Mouse (Mus musculus) thymus, adult 2 months (tissue): ENCODE results near the gene Gabrb1.

Experiments
- CTCF ChIP-seq: fragments of 200-500 bp; IDR thresholded peaks from 2 replicates; pipeline ENCODE4 v1.5.1; 2012; ENCODE audit warnings: mild to moderate bottlenecking, control low read depth, low read length, moderate library complexity, borderline replicate concordance; ENCODE audit not compliant: control insufficient read depth, poor library complexity, insufficient read depth; ENCODE audit errors: extremely low read depth
- POLR2A ChIP-seq: fragments of 200-500 bp; IDR thresholded peaks from 2 replicates; pipeline ENCODE4 v1.6.1; 2012; ENCODE audit warnings: mild to moderate bottlenecking, low read length, control low read depth, moderate library complexity; ENCODE audit not compliant: control insufficient read depth, poor library complexity, insufficient read depth; ENCODE audit errors: extremely low read depth

GRCm38 (mm10) chr5:71656771-71657170, 1.1 kb upstream of the Gabrb1 start:
- no peak for TF ChIP-seq POLR2A
- TF ChIP-seq CTCF = no peak
